Comparison of ENCODE assay signal across 8 mouse cellular contexts in the genomic region with DNA sequence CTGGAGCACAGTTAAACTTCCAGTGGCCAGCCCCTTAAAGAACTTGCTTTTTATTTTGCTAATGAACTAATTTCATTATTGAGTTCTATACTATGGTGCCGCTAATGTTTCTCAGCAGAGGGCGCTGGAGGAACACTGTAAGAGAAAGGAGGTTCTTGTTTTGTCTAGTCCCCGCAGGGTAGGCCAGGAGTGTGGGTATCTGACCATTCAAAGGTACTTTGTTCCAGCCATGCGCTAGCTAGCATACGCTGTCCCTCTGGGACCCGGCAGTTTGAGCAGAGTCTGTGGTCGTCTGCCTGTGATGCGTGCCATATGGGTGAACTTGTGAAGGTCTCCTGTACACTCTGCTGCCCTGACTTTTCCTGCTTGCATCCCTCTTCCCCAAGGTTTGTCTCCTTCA.
DNase-seq lines count a peak whose midpoint lies in the region; ATAC-seq lines count a peak whose summit lies in the region.

No protein-coding gene starts in this region.

- H3K9me3 ChIP-seq in forebrain, embryonic 10.5 days = no peaks in the 10 kb centered on the region
- no peaks in the 10 kb centered on the region for H3K9me3 ChIP-seq in limb, embryonic 12.5 days
- no peaks in the 10 kb centered on the region for H3K9me3 ChIP-seq in neural tube, embryonic 13.5 days

- H3K4me3 ChIP-seq in forebrain, embryonic 10.5 days = peak overlapping the region; percentile 25; the same call in 1 of the 2 replicates
- H3K4me3 ChIP-seq in limb, embryonic 12.5 days (replicated peaks) = no peak overlapping the region
- H3K4me3 ChIP-seq in neural tube, embryonic 13.5 days = no peak overlapping the region

- no peaks in the 10 kb centered on the region for H3K27me3 ChIP-seq in forebrain, embryonic 10.5 days (ENCODE audit: poor library complexity, severe bottlenecking)
- no peaks in the 10 kb centered on the region; the same call in 1 of the 2 replicates for H3K27me3 ChIP-seq in limb, embryonic 12.5 days
- H3K27me3 ChIP-seq in neural tube, embryonic 13.5 days = no peaks in the 10 kb centered on the region

- WGBS in forebrain, embryonic 10.5 days = 3% methylated on average over 8 of the region's 8 CpGs
- 6% methylated on average over 8 of the region's 8 CpGs for WGBS in limb, embryonic 12.5 days
- WGBS in neural tube, embryonic 13.5 days = 6% methylated on average over 8 of the region's 8 CpGs

- peak overlapping the region; percentile 36 for H3K4me2 ChIP-seq in limb, embryonic 12.5 days
- peak overlapping the region; percentile 36 for H3K4me2 ChIP-seq in neural tube, embryonic 13.5 days

- DNase-seq in left cerebral cortex, adult 18-20 months (ENCODE audit: low spot score in 2 of 2) = peak; percentile 35 to 47
- DNase-seq in left cerebral cortex, adult 11 months (ENCODE audit: low spot score) = no peak
- DNase-seq in adipocyte (ENCODE audit: low spot score) = peak; percentile 18
- peak; percentile 62 for DNase-seq in forebrain, embryonic 10.5 days (ENCODE audit: extremely low spot score, low spot score)
- peak; percentile 18 for DNase-seq in kidney, adult 18-20 months
- no peak for DNase-seq in spleen, adult 12 weeks (ENCODE audit: low spot score)

- no peak overlapping the region for H3K9ac ChIP-seq in limb, embryonic 12.5 days (replicated peaks)
- no peak overlapping the region for H3K9ac ChIP-seq in neural tube, embryonic 13.5 days

- H3K27ac ChIP-seq in forebrain, embryonic 10.5 days = peak overlapping the region; percentile 82
- H3K27ac ChIP-seq in limb, embryonic 12.5 days = no peak overlapping the region
- H3K27ac ChIP-seq in neural tube, embryonic 13.5 days (replicated peaks) = no peak overlapping the region

- H3K36me3 ChIP-seq in forebrain, embryonic 10.5 days (replicated peaks) = no peaks in the 10 kb centered on the region; the same call in 1 of the 2 replicates
- no peaks in the 10 kb centered on the region for H3K36me3 ChIP-seq in limb, embryonic 12.5 days
- H3K36me3 ChIP-seq in neural tube, embryonic 13.5 days = no peaks in the 10 kb centered on the region

- H3K4me1 ChIP-seq in forebrain, embryonic 10.5 days = peaks cover 19% of the 10 kb centered on the region
- no peaks in the 10 kb centered on the region for H3K4me1 ChIP-seq in limb, embryonic 12.5 days (replicated peaks)
- peaks cover 16% of the 10 kb centered on the region for H3K4me1 ChIP-seq in neural tube, embryonic 13.5 days (replicated peaks)

- ATAC-seq in limb, embryonic 12.5 days (ENCODE audit: insufficient number of reproducible peaks, insufficient read depth, low FRiP score, low TSS enrichment, low read depth) = peak; percentile 52; the same call in 1 of the 2 replicates
- peak; percentile 75 for ATAC-seq in neural tube, embryonic 13.5 days (ENCODE audit: low read depth)

Comparison
In these comparisons a context has a peak if more than half of its experiments do, and no peak if none do; other contexts are left out.
1. DNase-seq: peak in left cerebral cortex, adult 18-20 months (2 of 2), adipocyte (single experiment), forebrain, embryonic 10.5 days (single experiment) and kidney, adult 18-20 months (single experiment); none in left cerebral cortex, adult 11 months (single experiment) and spleen, adult 12 weeks (single experiment).